Mouse (Mus musculus) cerebellum, adult 9-10 months (tissue): ENCODE data around the gene Ly6g6c.

ENCODE experiments used
- DNase-seq: peaks from one replicate; pipeline ENCODE4 v3.0.0; 2022

The Ly6g6c gene

DNA sequence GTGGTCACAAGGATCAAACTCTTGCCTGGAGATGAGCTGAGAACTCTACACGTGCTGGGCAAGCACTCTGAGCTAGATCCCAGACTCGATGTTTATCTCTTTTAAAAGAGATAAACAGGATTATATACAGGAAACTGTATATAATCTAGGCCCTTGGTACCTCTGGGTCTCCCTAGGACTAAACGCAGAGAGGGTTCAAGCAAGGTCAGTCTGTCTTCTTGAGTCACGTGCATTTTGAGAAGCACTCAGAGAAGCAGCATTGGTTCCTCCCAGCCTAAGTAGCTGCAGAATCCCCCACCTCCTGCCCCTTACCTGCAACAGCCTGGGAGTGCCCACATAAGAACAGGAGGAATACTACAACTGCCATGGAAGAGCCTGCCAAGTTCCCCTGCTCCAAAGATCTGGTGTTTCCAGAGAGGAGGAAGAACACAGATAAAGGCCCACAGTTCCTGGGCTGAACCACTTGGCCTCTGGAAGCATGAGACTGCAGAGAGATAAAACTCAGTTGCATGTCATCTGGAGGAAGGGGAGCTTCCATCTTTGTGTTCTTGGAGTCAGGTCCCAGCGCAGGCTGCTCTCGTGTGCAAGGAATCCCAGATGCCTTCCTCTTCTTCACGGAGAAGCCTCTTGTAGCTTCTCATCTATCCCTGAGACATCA, 20.1 kb downstream of the Ly6g6c start, which contains the start of gene Ly6g6f:
Gene Ly6g6f (minus strand): TSS at position 403 of the 658 bp plus-strand sequence.
- DNase-seq: no peak

DNA sequence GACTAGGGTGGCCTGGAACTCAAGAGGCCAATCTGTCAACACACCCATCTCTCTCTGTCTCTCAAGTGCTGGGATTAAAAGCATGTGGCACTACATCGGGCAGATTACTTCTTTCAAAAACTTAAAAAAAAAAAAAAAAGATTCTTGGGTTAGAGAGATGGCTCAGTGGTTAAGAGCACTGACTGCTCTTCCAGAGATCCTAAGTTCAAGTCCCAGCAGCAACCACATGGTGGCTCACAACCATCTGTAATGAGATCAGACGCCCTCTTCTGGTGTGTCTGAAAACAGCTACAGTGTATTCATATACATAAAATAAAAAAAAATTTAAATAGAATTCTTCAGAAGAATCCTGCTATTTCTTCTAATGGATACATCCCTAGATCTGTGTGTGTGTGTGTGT, 23.0 kb downstream of the Ly6g6c start:
- no peak for DNase-seq

DNA sequence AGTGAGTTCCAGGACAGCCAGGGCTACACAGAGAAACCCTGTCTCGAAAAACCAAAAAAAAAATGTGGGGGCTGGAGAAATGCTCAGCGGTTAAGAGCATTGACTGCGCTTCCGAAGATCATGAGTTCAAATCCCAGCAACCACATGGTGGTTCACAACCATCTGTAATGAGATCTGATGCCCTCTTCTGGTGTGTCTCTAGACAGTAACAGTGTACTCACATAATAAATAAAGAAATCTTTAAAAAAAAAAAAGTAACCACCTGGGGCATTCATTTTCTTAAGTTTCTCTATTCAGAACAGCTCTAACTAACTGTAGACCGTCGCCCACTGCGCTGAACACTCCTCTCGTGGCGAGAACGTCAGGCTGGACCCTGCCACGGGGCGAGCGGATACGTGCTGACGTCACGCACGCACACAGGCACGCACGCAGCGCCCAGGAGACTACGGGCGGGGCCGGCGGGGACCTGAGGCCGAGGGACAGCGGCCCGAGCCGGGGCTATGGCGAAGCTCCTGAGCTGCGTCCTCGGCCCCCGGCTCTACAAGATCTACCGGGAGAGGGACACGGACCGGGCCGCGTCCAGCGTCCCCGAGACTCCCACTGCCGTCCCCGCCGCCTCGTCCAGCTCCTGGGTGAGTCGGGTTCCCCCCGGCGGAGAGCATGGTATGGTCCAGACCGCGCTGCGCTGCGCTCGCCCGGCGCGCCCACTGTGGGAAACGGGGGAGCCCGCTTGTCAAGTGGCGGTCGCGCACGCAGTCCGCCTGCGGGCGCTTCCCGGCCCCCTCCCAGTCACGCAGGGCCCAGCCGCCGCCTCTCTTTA, 23.8 kb downstream of the Ly6g6c start, which contains the start of gene Abhd16a:
Gene Abhd16a (plus strand): TSS at position 439 of the 820 bp plus-strand sequence.
- peak; percentile 95 for DNase-seq

DNA sequence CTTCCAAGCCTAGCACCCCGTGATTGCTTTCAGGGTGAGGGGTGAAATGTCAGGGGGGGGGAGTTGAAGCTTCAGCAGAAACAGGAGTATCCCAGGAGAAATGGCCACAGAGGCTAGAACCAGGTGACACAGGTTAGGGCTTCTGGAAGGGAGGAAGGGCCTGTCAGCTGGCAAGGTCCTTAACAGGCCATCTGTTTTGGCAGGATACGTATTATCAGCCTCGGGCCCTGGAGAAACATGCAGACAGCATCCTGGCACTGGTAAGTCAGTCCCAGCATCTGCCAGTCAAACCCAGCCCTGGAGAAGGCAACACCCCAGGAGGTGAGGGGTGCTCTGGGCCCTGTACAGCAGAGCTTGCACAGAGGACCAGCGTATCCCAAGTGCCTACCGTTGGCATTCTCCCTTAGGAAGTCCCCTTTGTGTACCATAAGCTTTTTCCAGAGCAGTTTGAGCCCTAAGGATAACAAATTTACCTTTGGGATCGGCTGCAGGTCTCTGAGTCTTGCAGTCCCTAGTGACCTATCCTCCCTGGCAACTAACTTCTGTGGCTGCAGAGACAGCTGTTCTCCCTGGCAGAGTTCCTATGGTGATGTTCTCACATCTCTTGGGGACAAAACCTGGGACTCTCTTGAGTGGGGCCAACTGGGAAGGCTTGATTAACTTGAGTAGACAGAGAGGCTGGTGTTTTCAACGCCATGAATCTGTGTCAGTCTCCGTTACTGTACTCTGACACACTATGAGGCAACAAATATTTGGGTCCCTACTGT, 25.2 kb downstream of the Ly6g6c start:
- peak; percentile 96 for DNase-seq

DNA sequence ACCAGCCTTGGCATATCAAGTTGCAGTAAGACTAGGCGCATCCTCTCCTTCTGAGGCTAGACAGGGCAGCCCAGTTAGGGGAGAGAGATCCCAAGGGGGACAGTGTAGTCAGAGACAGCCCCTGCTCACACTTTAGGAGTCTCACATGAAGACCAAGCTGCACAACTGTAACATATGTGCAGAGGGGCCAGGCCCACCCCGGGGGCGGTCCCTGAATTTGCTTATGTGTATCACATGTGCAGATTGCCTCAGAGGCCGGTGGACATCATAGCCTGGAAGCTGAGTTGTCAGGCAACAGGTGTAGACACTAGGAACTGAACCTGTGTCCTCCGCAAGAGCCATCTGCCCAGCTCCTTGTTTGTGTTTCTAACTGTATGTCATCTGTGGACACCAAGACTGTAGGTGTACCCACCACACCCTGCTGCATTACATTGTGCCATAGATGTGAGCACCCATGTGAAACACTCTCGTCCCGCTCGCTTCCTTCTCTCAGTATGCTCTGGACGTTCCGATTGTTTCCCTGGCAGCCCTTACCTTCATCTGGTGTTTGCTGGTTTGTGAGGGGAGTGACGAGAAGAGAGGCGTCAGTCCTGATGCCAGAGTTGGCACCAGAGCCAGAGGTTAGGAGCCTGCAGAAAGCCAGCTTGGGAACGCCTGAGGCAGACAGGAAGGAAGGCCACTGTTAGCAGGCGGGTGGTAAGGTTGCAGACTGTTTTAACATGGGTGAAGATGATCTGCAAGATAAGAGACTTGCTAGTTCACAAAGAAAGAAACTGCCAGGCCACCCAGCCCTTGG, 27.4 kb downstream of the Ly6g6c start:
- peak; percentile 61 for DNase-seq

DNA sequence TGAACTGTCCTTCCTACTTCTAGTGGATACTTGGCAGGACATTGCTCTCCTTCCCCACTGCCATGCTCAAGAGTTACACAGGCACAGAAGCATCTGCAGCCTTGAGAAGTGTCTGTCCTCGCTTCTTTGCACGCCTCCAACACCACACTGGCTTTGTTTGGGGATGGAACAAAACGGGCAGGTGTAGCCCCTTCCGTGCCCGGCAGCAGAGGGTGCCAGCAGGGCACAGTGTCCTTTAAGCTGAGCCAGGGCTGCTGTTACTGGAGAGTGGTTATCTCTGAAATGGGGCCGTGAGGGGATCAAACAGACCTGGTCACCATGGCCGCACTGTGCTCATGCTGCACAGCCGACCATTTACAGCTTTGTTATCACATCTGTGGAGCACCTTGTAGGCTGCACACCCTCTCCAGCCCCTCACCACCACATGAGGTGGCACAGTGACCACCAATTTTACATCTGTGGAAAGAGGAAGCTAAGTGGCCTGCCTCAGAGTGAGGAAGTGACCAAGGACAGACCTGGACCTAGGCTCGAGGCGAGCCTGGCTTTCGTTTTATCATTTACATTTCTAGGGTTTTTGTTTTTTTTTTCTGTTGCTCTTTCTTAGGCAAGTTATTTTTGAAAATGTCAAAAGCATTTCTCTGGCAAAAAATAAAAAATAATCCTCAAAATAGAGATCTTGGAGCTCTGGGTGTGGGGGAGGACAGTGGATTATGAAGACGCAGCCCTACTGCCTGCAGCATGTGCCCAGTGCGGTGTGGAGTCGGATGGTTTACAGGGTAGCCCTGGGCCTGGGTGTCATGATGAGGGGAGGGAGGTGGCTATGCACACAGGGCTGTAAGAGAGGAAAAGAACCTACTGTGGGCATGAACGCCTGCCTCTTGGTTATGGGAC, 29.5 kb downstream of the Ly6g6c start:
- DNase-seq: no peak

DNA sequence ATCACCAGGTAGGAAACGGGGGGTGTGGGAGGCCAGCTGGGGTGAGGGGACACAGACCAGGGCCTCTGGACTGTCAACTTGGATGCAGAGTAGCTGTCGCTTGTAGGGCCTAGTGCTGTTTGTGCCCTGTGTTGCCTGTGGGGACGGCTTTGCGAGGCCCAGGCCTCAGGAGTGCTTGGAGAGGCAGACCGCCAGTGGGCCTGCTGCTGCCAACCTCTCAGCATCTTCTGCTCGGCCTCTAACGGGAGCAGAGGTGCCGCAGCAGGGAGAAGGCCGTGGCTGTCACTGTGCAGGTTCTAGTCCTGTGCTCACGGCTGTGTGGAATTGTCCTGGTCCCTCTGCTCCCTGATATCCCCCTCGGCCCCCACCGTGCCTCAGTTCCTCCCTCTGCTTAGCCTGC, 31.4 kb downstream of the Ly6g6c start:
- DNase-seq: no peak

DNA sequence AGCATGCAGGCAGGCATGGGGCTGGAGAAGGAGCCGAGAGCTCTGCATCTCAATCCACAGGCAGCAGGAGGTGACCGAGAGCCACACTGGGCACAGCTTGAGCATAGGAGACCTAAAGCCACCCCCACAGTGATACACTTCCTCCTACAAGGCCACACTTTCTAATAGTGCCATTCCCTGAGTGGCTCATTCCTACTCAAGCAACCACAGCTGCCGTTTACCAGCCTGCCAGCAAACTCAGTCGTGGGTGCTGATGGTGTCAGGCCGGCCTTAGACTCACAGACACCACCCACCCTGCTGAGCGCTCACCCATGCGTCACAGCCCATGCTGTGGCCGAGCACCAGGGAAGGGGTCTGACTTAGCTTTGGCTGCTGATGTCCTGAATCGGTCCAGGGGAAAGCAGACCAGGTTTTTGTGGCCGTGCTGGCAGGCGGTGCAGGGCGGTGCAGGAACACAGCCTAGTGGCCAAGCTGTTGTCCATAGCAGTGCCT, 32.0 kb downstream of the Ly6g6c start:
- DNase-seq: peak; percentile 78

DNA sequence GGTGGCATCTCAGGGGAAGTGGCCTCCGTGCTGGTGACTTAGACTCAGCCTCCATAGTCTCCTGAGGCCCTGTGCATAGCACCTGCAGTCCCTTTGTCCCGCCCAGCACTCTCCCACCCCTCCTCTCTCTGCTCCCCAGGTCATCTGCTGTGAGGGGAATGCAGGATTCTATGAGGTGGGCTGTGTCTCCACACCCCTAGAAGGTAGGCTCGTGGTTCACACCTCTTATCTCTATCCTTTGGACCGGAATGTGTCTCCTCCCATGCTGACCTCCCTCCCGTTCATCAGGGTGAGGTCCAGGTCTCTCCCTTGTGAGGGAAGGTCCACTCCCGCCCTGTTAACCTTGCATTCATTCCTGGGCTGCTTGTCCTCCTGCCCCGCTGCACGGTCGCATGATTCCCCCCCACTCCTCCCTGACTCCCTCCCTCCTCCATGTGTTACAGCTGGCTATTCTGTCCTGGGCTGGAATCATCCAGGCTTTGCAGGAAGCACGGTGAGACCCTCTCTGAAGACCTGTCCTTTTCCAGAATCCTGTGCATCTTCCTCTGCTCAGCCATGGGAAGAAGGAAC, 35.1 kb downstream of the Ly6g6c start:
- DNase-seq: no peak

DNA sequence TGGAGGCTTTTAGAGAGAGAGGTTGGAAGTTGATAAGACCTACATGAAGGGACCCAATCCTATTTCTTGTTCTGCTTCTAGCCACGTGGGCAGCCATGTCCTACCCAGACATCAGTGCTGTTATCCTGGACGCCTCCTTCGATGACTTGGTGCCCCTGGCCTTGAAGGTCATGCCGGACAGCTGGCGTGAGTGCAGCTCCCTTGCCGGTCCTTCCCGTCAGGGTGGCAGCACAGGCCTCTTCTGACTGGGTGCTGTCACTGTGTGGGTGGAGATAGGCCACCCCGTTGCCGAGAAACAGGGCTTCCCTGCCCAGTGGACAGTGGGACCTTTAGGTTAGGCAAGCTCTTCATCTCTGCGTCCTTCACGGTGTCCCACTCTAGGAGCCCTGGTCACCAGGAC, 36.0 kb downstream of the Ly6g6c start:
- DNase-seq: no peak

DNA sequence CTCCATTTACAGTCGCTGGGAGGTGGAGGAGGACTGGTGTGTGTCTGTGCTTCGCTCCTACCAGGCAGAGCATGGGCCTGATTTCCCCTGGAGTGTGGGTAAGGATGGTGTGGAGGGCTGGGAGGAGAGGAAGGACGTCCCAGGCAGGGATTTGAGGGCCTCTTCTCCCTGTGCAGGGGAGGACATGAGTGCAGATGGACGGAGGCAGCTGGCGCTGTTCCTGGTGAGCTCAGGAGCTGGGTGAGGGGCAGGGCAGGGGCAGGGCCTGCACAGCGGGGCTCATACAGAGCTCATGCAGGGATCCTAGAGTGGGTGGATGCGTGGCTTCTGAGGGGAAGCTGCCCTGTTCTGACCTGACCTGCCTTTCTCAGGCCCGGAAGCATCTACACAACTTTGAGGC, 37.1 kb downstream of the Ly6g6c start:
- no peak for DNase-seq

DNA sequence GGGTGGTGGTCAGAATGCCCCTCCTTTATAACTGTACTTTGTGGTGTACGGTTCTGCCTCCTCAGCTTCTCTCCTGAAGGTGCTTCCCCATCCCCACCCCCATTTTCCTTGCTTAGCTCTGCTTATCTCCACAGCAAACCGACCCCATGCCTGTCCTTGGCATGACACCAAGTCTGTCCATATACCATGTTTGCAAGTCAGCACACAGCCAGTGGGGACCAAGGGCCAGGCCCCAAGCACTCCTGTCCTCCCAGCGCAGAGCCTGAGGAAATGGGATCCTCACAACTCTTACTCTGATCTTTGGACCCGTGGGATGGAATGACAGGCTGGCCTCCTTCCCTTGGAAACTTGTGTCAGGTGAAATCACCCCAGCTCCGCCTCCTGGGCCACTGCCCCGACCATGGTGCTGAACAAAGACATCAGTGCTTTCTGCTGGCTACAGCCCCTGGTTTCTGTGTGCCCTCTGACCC, 38.1 kb downstream of the Ly6g6c start:
- no peak for DNase-seq

DNA sequence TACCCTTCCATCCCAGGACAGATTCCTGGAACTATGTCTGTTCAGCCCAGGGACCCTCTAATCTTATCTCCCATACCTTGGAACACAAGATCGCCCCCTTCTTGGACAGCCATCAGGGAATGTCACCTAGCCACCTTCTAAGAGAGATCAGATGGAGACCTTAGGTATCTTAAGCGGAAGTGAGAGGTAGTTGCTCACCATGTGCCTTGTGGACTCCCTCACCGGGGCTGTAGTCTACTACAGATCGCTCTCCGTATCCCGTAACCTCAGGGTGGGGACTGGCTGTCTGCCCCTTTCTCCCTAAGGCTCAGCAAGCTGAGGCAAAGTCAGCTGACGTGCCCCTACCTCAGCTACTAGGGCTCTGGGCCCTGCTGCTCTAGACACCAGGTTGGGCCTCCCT, 38.9 kb downstream of the Ly6g6c start:
- DNase-seq: no peak

DNA sequence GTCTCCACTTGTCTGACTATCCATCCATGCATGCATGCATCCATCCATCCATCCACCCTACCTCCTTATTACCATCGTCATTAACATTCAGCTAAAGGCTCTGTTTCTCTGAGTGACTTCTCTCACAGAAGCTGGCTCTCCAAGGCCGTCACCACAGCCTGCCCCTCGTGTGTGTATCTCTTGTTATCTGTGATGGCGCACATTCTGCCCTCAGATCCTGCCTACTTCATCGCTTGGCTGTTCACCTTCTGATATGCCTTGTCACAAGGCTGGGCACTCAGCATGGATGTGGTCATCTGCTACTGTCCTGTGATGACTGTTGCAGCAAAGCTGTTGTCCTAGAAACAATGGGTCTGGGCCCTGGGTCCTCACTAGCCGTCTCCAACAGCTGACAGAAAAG, 39.6 kb downstream of the Ly6g6c start:
- DNase-seq: no peak

DNA sequence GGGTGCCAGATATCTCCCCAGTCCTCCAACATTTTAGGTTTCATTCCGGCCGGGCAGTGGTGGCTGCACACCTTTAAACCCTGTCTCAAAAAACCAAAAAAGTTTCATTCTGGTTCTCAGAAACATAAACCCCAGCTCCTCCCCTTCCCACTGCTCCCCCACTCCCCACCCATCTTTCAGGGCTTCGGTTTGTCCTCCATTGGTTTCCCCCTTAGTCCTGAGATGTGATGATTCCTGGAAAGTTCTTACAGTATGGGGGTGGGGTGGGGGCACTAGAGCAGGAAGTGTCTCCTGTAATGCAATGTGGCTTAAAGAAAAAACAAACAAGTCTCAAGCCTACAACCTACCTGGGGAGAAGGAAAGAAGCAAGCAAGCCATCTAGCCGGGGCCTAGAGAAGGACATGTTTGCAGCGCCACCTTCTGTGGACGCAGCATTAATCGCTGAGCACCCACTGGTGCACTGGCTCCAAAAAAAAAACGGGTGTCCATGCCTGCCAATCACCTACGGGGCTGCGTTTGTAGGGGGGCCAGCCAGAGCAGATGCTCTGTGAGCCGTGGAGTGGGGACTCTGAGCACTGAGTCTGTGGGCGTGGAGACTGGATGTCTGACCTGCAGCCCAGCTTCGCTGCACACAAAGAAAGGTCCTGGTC, 40.7 kb downstream of the Ly6g6c start:
- DNase-seq: peak; percentile 80

DNA sequence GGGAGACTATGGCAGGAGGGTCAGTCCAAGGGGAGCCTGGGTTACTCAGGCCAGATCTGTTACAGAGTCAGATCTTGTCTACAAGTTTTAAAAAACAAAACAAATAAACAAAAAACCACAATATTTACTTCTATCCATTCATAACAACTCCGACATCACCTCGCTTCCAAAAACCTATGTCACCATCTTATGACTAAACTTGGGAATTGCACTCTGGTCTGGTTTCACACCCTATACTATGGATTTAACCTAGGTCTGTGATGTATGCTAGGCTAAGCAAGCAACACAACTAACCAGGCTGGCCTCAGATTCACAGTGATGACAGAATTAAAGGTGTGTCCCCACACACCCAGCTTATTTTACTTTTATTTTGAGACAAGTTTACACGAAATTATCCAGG, 41.3 kb downstream of the Ly6g6c start:
- no peak for DNase-seq

DNA sequence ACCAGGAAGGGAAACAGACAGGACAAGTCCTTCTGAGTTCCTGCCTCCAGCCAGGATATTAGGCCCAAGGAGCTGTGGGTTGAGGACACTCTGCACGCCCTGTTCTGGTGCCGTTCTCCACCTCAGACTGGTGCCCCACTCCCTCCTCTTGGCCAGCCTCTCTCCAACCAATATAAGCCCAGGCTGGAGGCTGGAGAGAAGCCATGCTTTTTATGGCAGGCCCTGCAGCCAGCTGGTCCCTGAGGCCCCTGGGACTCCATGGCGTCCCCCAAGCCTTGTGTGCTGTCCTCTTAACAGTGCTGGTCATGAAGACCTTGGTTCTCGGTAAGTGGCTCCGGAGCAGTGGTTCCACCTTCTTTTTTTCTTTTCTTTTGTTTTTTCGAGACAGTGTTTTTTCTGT, 42.9 kb downstream of the Ly6g6c start, which contains the start of gene Ly6g5c:
Gene Ly6g5c (plus strand): TSS at position 183 of the 400 bp plus-strand sequence.
- peak; percentile 76 for DNase-seq

DNA sequence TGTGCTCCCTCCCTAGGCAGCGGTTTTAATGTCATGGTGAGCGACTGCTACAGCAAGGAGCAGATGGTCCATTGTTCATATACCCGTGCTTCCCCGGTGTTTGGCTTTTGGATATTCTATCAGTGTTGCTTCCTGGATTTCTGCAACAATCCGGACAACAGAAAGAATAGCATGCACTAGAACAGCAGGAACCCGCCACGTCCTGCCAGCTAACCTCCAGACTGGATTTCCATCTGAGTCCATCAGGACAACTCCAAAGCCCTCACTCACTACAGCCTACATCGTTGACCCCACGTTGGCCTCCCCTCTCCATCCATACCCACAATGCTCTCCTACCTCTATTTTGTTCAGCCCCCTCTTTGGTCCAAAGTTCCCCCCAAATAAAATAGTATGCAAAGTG, 46.6 kb downstream of the Ly6g6c start:
- DNase-seq: no peak

DNA sequence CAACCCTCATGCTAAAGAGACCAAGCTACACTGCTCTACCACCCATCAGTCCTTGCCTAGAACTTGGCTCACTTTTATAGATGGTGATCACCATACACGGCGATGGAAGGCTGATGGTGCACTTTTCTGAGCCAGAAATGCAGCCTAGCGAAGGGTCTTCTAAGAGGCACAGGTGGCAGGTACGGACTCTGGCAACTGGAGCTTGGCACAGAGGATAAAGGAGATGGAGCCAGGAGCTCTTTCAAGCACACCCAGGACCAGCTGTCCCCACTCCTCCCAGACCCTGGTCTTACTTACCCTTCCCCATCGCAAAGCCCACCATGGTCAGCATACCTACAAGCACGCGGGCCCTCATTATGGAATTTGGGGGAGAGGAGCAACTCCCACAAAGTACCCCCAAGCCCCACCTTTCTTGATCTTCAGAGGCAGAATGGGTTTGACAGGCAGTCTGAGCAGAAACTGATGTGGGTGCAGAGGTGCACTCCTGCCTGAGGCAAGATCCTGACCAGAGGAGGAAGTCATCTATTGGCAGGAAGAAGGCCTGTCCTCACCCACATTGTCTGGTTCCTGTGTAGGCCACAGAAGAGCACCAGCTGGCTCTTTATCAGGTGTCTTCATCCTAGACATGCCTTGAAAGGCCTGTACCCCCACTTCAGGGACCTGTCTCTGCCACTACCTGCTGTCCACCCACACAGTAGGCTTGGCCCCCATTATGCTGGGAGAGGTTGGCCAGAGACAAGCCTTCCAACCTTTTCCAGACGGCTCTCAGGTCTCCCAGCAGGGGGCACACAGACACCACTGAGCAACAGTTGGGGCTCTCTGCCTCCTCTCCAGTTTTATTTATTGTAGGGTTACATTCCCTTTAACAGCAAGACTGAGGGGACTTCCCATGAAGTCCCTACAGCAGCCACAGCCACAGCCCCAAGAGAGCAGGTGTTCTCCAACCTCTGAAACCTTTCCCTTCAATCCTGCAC, 50.1 kb downstream of the Ly6g6c start, which contains the start of gene Ly6g5b:
Gene Ly6g5b (minus strand): TSS at position 383 of the 974 bp plus-strand sequence.
- no peak for DNase-seq
